Mouse (Mus musculus) MEL (cell line): ENCODE measurements at regions not wholly inside any gene's neighbourhood (a gene's known extent, or its start where the extent isn't known, plus 50 kb on each side); places are given as distances from the start of the nearest gene placed in this dataset.

ENCODE experiments used
- CHD2 ChIP-seq: IDR thresholded peaks from 2 replicates; pipeline ENCODE4 v1.6.1; 2011; ENCODE audit warnings: low read length, improper control_type of control experiment
- CTCF ChIP-seq, 3 experiments: IDR thresholded peaks in 2 of 3; conservative IDR thresholded peaks in 1 of 3; 2 replicates each; pipeline ENCODE4 v1.5.1; 2011 to 2012; ENCODE audit warnings: low read length in 3 of 3, low read depth in 2 of 3, mild to moderate bottlenecking in 2 of 3, improper control_type of control experiment in 1 of 3, inconsistent platforms in 1 of 3, mixed read lengths in 1 of 3, moderate library complexity in 1 of 3; ENCODE audit not compliant: control insufficient read depth in 1 of 3, insufficient read depth in 1 of 3, poor library complexity in 1 of 3, severe bottlenecking in 1 of 3
- EP300 ChIP-seq, 2 experiments: IDR thresholded peaks; 2 replicates each; pipeline ENCODE4 v1.6.1; 2011; ENCODE audit warnings: improper control_type of control experiment in 2 of 2, low read length in 2 of 2, low read depth in 1 of 2, mild to moderate bottlenecking in 1 of 2
- GABPA ChIP-seq: IDR thresholded peaks from 2 replicates; pipeline ENCODE4 v1.6.1; 2012; ENCODE audit warnings: low read depth, mild to moderate bottlenecking, inconsistent platforms, low read length, improper control_type of control experiment, moderate library complexity
- KAT2A ChIP-seq: conservative IDR thresholded peaks from 2 replicates; pipeline ENCODE4 v1.6.1; 2012; ENCODE audit warnings: low read depth, low read length, improper control_type of control experiment, inconsistent platforms
- MYC ChIP-seq: IDR thresholded peaks from 2 replicates; pipeline ENCODE4 v1.6.1; 2011; ENCODE audit warnings: low read depth, mild to moderate bottlenecking, low read length, improper control_type of control experiment, moderate library complexity
- NELFE ChIP-seq: IDR thresholded peaks from 2 replicates; pipeline ENCODE4 v1.6.1; 2011; ENCODE audit warnings: low read depth, low read length, improper control_type of control experiment
- NRF1 ChIP-seq: IDR thresholded peaks from 2 replicates; pipeline ENCODE4 v1.6.1; 2014; ENCODE audit warnings: low read depth, mild to moderate bottlenecking, inconsistent platforms, low read length, improper control_type of control experiment, moderate library complexity; ENCODE audit not compliant: poor library complexity, insufficient read depth, severe bottlenecking
- POLR2A ChIP-seq, 2 experiments: IDR thresholded peaks; 2 replicates each; pipeline ENCODE4 v1.6.1; 2011 to 2012; ENCODE audit warnings: low read length in 2 of 2, mild to moderate bottlenecking in 2 of 2, control low read depth in 1 of 2, improper control_type of control experiment in 1 of 2, low read depth in 1 of 2, moderate library complexity in 1 of 2; ENCODE audit not compliant: control insufficient read depth in 1 of 2, insufficient read depth in 1 of 2, poor library complexity in 1 of 2
- TBP ChIP-seq: IDR thresholded peaks from 2 replicates; pipeline ENCODE4 v1.8.0; 2011; ENCODE audit warnings: low read depth, low read length, improper control_type of control experiment
- USF2 ChIP-seq, 2 experiments: IDR thresholded peaks; 2 replicates each; pipeline ENCODE4 v1.6.1; 2011 to 2012; ENCODE audit warnings: improper control_type of control experiment in 2 of 2, low read length in 2 of 2, borderline replicate concordance in 1 of 2, inconsistent platforms in 1 of 2, low read depth in 1 of 2, mild to moderate bottlenecking in 1 of 2; ENCODE audit not compliant: insufficient read depth in 1 of 2

DNA sequence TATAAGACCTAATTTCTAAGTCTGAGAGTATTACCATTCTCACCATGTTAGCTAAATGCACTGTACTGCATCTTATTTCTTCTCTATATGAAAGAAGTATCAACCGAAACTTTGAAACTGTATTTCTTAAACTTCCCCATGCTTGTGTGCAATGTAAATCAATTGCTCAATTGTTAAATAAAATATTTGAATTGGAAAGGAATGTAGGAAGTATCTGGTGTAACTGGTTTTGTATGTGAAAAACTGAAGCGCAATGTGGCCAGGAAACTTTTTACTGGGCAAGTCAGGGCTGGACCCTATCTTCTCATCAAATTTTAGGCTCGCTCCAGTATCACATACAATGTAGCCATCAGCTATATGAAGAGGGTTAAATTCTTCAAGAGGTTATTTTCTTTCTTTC, 123.8 kb upstream of the Atp2b1 start:
- no peak for TF ChIP-seq CHD2
- no peak for TF ChIP-seq CTCF (IDR thresholded peaks at IDR 0.05 in 2 of 3, conservative IDR thresholded peaks at IDR 0.05 in 1 of 3; ENCODE audit: control insufficient read depth in 1 of 3, insufficient read depth in 1 of 3, low read depth in 2 of 3, low read length in 3 of 3, poor library complexity in 1 of 3, severe bottlenecking in 1 of 3)
- no peak for TF ChIP-seq GABPA
- TF ChIP-seq EP300 (IDR thresholded peaks at IDR 0.05; ENCODE audit: low read depth in 1 of 2, low read length in 2 of 2): no peak
- TF ChIP-seq TBP: no peak
- no peak for TF ChIP-seq KAT2A
- no peak for TF ChIP-seq MYC
- TF ChIP-seq NELFE: no peak
- TF ChIP-seq POLR2A (IDR thresholded peaks at IDR 0.05; ENCODE audit: control insufficient read depth in 1 of 2, insufficient read depth in 1 of 2, low read depth in 1 of 2, low read length in 2 of 2, poor library complexity in 1 of 2): no peak
- TF ChIP-seq NRF1: no peak
- no peak for TF ChIP-seq USF2 (IDR thresholded peaks at IDR 0.05; ENCODE audit: borderline replicate concordance in 1 of 2, insufficient read depth in 1 of 2, low read depth in 1 of 2, low read length in 2 of 2)
